Mouse (Mus musculus): Measurements from ENCODE around the gene Cracr2b.

DNA sequence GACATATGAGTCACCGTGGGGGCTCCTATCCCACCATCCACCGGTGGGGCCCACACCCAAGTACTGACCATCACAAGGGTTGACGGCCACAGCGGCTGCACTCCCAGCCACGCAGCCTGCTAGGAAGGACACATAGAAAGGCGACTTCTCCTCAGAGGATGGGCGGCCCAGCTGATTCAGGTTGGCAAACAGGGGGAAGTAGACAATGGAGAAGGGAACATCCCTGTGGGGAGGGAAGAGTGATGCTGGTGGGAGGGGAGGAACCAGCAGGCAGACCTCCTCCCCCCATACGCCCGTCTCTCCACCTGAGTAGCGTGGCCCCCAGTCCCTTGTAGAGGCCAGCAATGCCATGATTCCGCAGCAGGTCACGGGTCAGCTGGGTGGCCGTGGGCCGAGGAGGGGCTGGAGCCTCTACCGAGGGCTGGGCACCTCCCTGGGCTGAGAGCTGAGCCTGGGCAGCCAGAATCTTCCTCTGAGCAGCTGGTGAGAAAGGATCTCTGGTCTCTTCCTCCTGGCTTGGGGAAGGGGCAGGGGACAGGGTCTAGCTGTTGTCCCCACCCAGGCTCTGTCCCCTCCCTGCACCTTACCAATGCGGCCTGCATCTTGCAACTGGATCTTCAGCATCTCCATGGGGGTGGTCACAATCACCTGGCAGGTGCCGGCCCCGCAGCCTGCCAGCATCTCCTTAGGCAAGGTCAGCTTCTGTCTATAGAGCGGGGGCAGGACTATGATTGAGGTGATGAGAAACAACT is 29.3 kb upstream of the Cracr2b start:
- TF ChIP-seq CTCF (IDR thresholded peaks at IDR 0.05; ENCODE audit: low read depth) = no peak
- no peak for TF ChIP-seq EP300 (optimal IDR thresholded peaks at IDR 0.05)
